Mouse (Mus musculus): ENCODE results near the gene Rnase1.

DNA sequence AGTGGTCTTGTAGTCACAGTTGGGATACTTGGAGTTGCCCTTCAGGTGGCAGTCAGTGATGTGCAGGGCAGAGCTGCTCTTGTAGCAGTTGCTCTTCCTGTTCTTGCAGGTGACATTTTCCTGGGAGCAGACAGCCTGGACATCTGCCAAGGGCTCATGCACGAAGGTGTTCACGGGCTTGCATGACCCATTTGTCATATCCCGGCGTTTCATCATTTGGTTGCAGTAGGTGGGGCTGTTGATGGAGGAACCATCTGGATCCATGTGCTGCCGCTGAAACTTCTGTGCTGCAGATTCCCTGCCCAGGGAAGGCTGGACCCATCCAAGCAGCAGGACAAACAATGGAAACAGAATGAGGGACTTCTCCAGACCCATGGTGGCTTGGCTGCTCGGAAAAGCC is 1.1 kb downstream of the Rnase1 start:
- TF ChIP-seq USF1 (IDR thresholded peaks at IDR 0.05; ENCODE audit: low read depth) (no peak), POLR2AphosphoS2 (IDR thresholded peaks at IDR 0.05; ENCODE audit: insufficient read length, low read depth) (no peak), POLR2A (IDR thresholded peaks at IDR 0.05; ENCODE audit: insufficient read length, low read depth) (no peak), MYOD1 (IDR thresholded peaks at IDR 0.05; ENCODE audit: control insufficient read depth in 1 of 3, insufficient read length in 2 of 3, low read depth in 2 of 3) (no peak), TCF12 (IDR thresholded peaks at IDR 0.05; ENCODE audit: insufficient read depth, poor library complexity, severe bottlenecking) (no peak), TCF3 (IDR thresholded peaks at IDR 0.05; ENCODE audit: insufficient read length, low read depth) (no peak), MAX (IDR thresholded peaks at IDR 0.05; ENCODE audit: low read depth) (no peak), E2F4 (IDR thresholded peaks at IDR 0.05; ENCODE audit: insufficient read depth) (no peak), CEBPB (IDR thresholded peaks at IDR 0.05; ENCODE audit: insufficient read depth, poor library complexity, severe bottlenecking) (no peak)

Data from myocyte (in vitro differentiated cells).